In genomic region chr1:39046689-39047088, GRCm38 (mm10) we compare ENCODE assay signal across 18 mouse cellular contexts.
DNase-seq lines count a peak whose midpoint lies in the region; ATAC-seq and TF ChIP-seq lines count a peak whose summit lies in the region.
"Had no signal": no experiment of that assay in that cellular context is flagged by ENCODE, and none has a peak within 500 bp of the region (broad histone marks: within the 10 kb centered on the region; RNA-seq: fewer than 3 reads in every experiment).

No protein-coding gene starts in this region.

- WGBS in forebrain, embryonic 11.5 days = 6% methylated on average over 7 of the region's 7 CpGs
- 12% methylated on average over 7 of the region's 7 CpGs for WGBS in forebrain, postnatal 0 days
- 9% methylated on average over 7 of the region's 7 CpGs for WGBS in embryonic facial prominence, embryonic 11.5 days

- H3K36me3 ChIP-seq in forebrain, embryonic 11.5 days (ENCODE audit: control insufficient read depth, insufficient read depth, low read length) = no peaks in the 10 kb centered on the region
- no peaks in the 10 kb centered on the region for H3K36me3 ChIP-seq in forebrain, postnatal 0 days (ENCODE audit: insufficient read depth)
- no peaks in the 10 kb centered on the region for H3K36me3 ChIP-seq in embryonic facial prominence, embryonic 11.5 days (replicated peaks; ENCODE audit: control insufficient read depth, insufficient read depth, low read depth, low read length)

- peaks cover 2% of the 10 kb centered on the region; the same call in 1 of the 2 replicates for H3K9me3 ChIP-seq in forebrain, embryonic 11.5 days (ENCODE audit: control insufficient read depth, low read length)
- H3K9me3 ChIP-seq in forebrain, postnatal 0 days (ENCODE audit: low read length) = no peaks in the 10 kb centered on the region
- H3K9me3 ChIP-seq in embryonic facial prominence, embryonic 11.5 days (replicated peaks; ENCODE audit: control insufficient read depth, low read length) = no peaks in the 10 kb centered on the region; the same call in 1 of the 2 replicates

- ATAC-seq in forebrain, embryonic 11.5 days (replicated peaks; ENCODE audit: low FRiP score) = peak; percentile 66
- no peak; the same call in 1 of the 2 replicates for ATAC-seq in forebrain, postnatal 0 days
- no peak for ATAC-seq in embryonic facial prominence, embryonic 11.5 days (replicated peaks; ENCODE audit: insufficient number of reproducible peaks, low FRiP score, low TSS enrichment, low read depth)
- ATAC-seq in activated CD4-positive, CD25-positive, alpha-beta regulatory T cell, adult 4 months = no peak
- ATAC-seq: intestine, embryonic 16.5 days had no signal

- no peak for TF ChIP-seq CTCF in forebrain, postnatal 0 days (IDR thresholded peaks at IDR 0.05; ENCODE audit: low read depth)

- DNase-seq in forebrain, embryonic 11.5 days (ENCODE audit: low spot score) = peak; percentile 59
- no peak for DNase-seq in forebrain, postnatal 0 days
- DNase-seq in CD4-positive helper T cell, adult 2 months (ENCODE audit: low read depth, low spot score) = peak; percentile 28
- peak; percentile 36 for DNase-seq in embryonic facial prominence, embryonic 11.5 days (ENCODE audit: low spot score)
- peak; percentile 63 to 80 for DNase-seq in thymus, adult 18-20 months
- no peak for DNase-seq in c-Kit-positive CD71-positive TER-119-positive erythroid progenitor cells, embryonic 14.5 days (ENCODE audit: low spot score)
- no peak for DNase-seq in cerebellum, adult 8-10 months
- DNase-seq: adrenal gland, postnatal 36 days; gastrocnemius, postnatal 14 days; kidney, postnatal 14 days; left cerebral cortex, postnatal 4 days; lung, embryonic 14.5 days; right cerebral cortex, postnatal 25 days had no signal

- H3K27me3 ChIP-seq in forebrain, embryonic 11.5 days (ENCODE audit: control insufficient read depth, insufficient read depth, low read length) = no peaks in the 10 kb centered on the region
- H3K27me3 ChIP-seq in forebrain, postnatal 0 days (ENCODE audit: insufficient read depth, low read length) = no peaks in the 10 kb centered on the region
- no peaks in the 10 kb centered on the region for H3K27me3 ChIP-seq in embryonic facial prominence, embryonic 11.5 days (ENCODE audit: control insufficient read depth, insufficient read depth, low read length)

- H3K9ac ChIP-seq in forebrain, embryonic 11.5 days (ENCODE audit: low read length) = 0 out of 2 replicates have a peak overlapping the region, but pooled peaks have one; percentile 13
- H3K9ac ChIP-seq in forebrain, postnatal 0 days = no peak overlapping the region
- no peak overlapping the region for H3K9ac ChIP-seq in embryonic facial prominence, embryonic 11.5 days (replicated peaks; ENCODE audit: low read length)
- H3K9ac ChIP-seq: lung, embryonic 14.5 days had no signal

- H3K27ac ChIP-seq in forebrain, embryonic 11.5 days (ENCODE audit: low read depth, low read length) = peak overlapping the region; percentile 85
- H3K27ac ChIP-seq in forebrain, postnatal 0 days (ENCODE audit: low read depth, low read length) = no peak overlapping the region
- H3K27ac ChIP-seq in embryonic facial prominence, embryonic 11.5 days (replicated peaks; ENCODE audit: low read depth, low read length) = no peak overlapping the region

- no peak overlapping the region for H3K4me3 ChIP-seq in forebrain, embryonic 11.5 days (ENCODE audit: low read depth, low read length)
- H3K4me3 ChIP-seq in forebrain, postnatal 0 days (ENCODE audit: low read depth, low read length) = no peak overlapping the region
- no peak overlapping the region for H3K4me3 ChIP-seq in embryonic facial prominence, embryonic 11.5 days (ENCODE audit: low read depth, low read length)
- H3K4me3 ChIP-seq: erythroblast, embryonic 14.5 days; myocyte had no signal

- H3K4me1 ChIP-seq in forebrain, embryonic 11.5 days (replicated peaks; ENCODE audit: control insufficient read depth, insufficient read depth, low read length) = peaks cover 7% of the 10 kb centered on the region
- no peaks in the 10 kb centered on the region for H3K4me1 ChIP-seq in forebrain, postnatal 0 days (ENCODE audit: insufficient read depth)
- H3K4me1 ChIP-seq in embryonic facial prominence, embryonic 11.5 days (ENCODE audit: control insufficient read depth, insufficient read depth, low read length) = no peaks in the 10 kb centered on the region

- no peak overlapping the region for H3K4me2 ChIP-seq in forebrain, embryonic 11.5 days (ENCODE audit: low read depth, low read length, severe bottlenecking)
- no peak overlapping the region for H3K4me2 ChIP-seq in forebrain, postnatal 0 days (ENCODE audit: low read depth)
- no peak overlapping the region for H3K4me2 ChIP-seq in embryonic facial prominence, embryonic 11.5 days (ENCODE audit: low read depth, low read length)
- H3K4me2 ChIP-seq: heart, embryonic 11.5 days; lung, embryonic 14.5 days had no signal

Comparison
In these comparisons a context has a peak if more than half of its experiments do, and no peak if none do; other contexts are left out.
1. DNase-seq: peak in forebrain, embryonic 11.5 days (single experiment), CD4-positive helper T cell, adult 2 months (single experiment), embryonic facial prominence, embryonic 11.5 days (single experiment) and thymus, adult 18-20 months (2 of 2); none in forebrain, postnatal 0 days (single experiment), c-Kit-positive CD71-positive TER-119-positive erythroid progenitor cells, embryonic 14.5 days (single experiment) and cerebellum, adult 8-10 months (single experiment).